Mouse (Mus musculus) mouse embryonic stem cell (cell line): ENCODE data around the gene Nfkb1.

Source experiments
- in situ Hi-C, 2 experiments: fragments of 300-500 bp; cut with MboI; formaldehyde crosslinking; loops; 1 replicate in 1 of 2; 3 replicates in 1 of 2; pipeline ENCODE4 v1.14.3; 2019 to 2020; ENCODE audit warnings: low sequenced_read_pairs in 2 of 2, low pct_unique_long_range_greater_than_20kb in 1 of 2, mixed read lengths in 1 of 2; ENCODE audit not compliant: unreplicated experiment in 1 of 2

Gene Nfkb1

GRCm38 (mm10) chr3:135644971-135645370, 46.4 kb downstream of the Nfkb1 start:
- in situ Hi-C loops = no loop called here

- in situ Hi-C loops = no loop called here
Observed at GRCm38 (mm10) chr3:135641623-135641915, 49.8 kb downstream of the Nfkb1 start.

GRCm38 (mm10) chr3:135640856-135641622, 50.3 kb downstream of the Nfkb1 start:
- in situ Hi-C loops = no loop called here

GRCm38 (mm10) chr3:135640203-135640602, 51.1 kb downstream of the Nfkb1 start:
- in situ Hi-C loops = no loop called here

- in situ Hi-C loops = no loop called here
Observed at GRCm38 (mm10) chr3:135637592-135637991, 53.8 kb downstream of the Nfkb1 start.

- in situ Hi-C loops = no loop called here
Observed at GRCm38 (mm10) chr3:135636454-135636853, 54.9 kb downstream of the Nfkb1 start.

- in situ Hi-C loops = no loop called here
Observed at GRCm38 (mm10) chr3:135635646-135636434, 55.5 kb downstream of the Nfkb1 start.

GRCm38 (mm10) chr3:135635030-135635429, 56.3 kb downstream of the Nfkb1 start:
- in situ Hi-C loops = no loop called here

- in situ Hi-C loops = no loop called here
Observed at GRCm38 (mm10) chr3:135634275-135634674, 57.1 kb downstream of the Nfkb1 start.

GRCm38 (mm10) chr3:135631856-135632255, 59.5 kb downstream of the Nfkb1 start:
- in situ Hi-C loops = no loop called here

GRCm38 (mm10) chr3:135631096-135631457, 60.3 kb downstream of the Nfkb1 start:
- in situ Hi-C loops = no loop called here

- in situ Hi-C loops = no loop called here
Observed at GRCm38 (mm10) chr3:135630430-135631095, 60.8 kb downstream of the Nfkb1 start.

- in situ Hi-C loops = no loop called here
Observed at GRCm38 (mm10) chr3:135629830-135630355, 61.5 kb downstream of the Nfkb1 start.

- in situ Hi-C loops = no loop called here
Observed at GRCm38 (mm10) chr3:135628706-135629169, 62.6 kb downstream of the Nfkb1 start.

GRCm38 (mm10) chr3:135628000-135628705, 63.2 kb downstream of the Nfkb1 start:
- in situ Hi-C loops = no loop called here

- in situ Hi-C loops = no loop called here
Observed at GRCm38 (mm10) chr3:135625290-135625689, 66.1 kb downstream of the Nfkb1 start.

- in situ Hi-C loops = no loop called here
Observed at GRCm38 (mm10) chr3:135616730-135617129, 74.6 kb downstream of the Nfkb1 start.

GRCm38 (mm10) chr3:135614376-135614775, 77.0 kb downstream of the Nfkb1 start:
- in situ Hi-C loops = no loop called here

GRCm38 (mm10) chr3:135610221-135610620, 81.1 kb downstream of the Nfkb1 start:
- in situ Hi-C loops = no loop called here
